Mouse (Mus musculus): ENCODE data around the gene Zfp563.

DNA sequence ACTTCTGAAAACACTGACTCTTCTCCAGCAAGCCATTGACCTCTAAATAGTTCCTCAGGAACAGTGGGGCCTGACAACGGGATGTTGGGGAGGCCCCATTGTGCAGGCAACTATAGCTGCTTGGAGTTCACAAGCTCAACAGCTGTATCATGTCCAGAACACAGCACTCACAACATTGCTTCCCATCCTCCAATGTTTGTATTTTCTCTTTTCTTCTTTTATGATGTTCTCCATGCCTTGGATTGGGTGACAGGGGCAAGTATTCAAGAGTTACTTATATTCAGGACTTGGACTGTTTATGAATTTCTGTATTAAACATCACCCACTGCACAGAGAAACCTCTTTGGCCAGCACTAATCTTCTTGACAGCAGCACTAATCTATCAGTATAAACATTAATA lies 2.5 kb downstream of the Zfp563 start:
- no peak for TF ChIP-seq CTCF (IDR thresholded peaks at IDR 0.05; ENCODE audit: borderline replicate concordance, insufficient read depth, low read length)
- TF ChIP-seq POLR2A (IDR thresholded peaks at IDR 0.05; ENCODE audit: low read depth, low read length), result no peak
